Mouse (Mus musculus): ENCODE measurements around the gene Dlg2.

Gene Dlg2

DNA sequence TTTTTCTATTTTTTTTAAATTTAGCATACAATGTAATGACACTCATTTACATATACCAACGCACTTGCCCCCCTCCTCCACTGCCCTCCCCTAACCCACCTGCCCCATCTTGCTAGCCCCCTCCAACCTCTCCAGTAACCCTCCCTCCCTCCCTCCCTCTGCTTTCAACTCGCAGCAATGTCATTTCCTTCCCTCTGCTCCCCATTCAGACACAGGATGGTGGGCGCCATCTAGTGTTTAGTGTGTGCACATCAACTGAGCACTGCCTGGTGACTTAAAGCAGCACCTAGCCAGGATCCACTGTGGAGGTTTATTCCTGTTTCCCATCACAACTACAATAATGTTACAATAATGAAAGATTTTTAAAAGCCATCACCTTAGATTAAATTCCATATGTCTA, 1617.4 kb downstream of the Dlg2 start:
- DNase-seq (ENCODE audit: low read depth): peak; percentile 46

DNA sequence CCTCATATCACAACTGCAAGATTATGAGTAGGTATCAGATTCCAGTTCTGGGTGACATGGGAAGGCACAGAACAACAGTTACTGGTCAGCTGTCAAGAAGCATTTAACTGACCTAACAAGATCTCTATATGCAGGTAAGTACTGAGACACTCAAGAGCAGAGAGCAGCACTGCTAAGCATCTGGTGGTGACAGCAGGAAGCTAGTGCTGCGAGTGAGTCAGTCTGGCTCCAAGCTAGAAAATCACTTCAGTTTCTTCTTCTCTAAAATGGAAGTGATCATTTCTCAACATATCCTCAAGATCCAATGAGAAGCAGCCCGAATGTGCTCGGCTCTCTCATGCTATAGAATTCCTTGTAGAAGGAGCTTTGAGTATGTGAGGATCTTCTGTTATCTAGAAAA, 1618.7 kb downstream of the Dlg2 start:
- no peak for DNase-seq (ENCODE audit: low read depth)

DNA sequence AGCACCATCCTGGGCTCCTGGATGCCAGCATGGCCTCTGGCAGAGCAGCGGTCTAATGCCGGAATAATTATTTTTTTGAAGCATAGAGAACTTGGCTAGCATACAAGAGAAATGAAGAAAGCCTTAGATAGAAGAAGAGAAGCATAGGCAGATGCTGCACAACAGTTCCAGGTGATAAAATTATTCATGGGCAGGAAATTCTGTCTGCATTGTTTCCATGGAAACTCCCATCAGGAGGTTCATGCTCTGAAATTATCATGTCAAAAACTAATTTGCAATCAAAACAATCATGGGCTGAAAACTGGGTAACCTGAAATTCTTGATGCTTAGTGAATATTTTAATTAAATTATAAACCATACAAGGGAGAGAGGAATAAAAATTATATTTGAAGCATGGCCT, 1624.4 kb downstream of the Dlg2 start:
- DNase-seq (ENCODE audit: low read depth): no peak

GRCm38 (mm10) chr7:92102892-92103543, 1626.5 kb downstream of the Dlg2 start:
- peak; percentile 58 for DNase-seq (ENCODE audit: low read depth)

- peak; percentile 2 for DNase-seq (ENCODE audit: low read depth)
These were observed 1629.0 kb downstream of the Dlg2 start for GRCm38 (mm10) chr7:92105477-92105876.

GRCm38 (mm10) chr7:92105956-92106355, 1629.5 kb downstream of the Dlg2 start:
- no peak for DNase-seq (ENCODE audit: low read depth)

GRCm38 (mm10) chr7:92113065-92113464, 1636.6 kb downstream of the Dlg2 start:
- no peak for DNase-seq (ENCODE audit: low read depth)

- DNase-seq (ENCODE audit: low read depth): no peak
These were observed 1638.9 kb downstream of the Dlg2 start for GRCm38 (mm10) chr7:92115237-92115871.

DNA sequence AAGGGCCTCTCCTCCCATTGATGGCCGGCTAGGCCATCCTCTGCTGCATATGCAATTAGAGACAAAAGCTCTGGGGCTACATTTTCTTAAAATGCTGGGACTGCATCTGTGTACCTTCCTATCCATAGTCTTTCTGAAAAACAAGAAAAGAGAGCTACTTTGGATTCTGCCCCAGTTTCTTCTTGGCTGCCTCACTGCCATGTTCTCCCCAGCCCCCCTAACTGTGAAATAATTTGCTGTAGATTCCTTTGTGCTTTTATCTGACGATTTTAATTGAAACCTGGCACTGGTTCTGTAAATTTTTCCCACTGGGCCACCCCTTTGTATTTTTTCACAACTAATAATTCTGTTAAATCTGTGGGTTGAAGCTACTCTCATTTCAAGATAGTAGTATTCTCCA, 1646.8 kb downstream of the Dlg2 start:
- no peak for DNase-seq (ENCODE audit: low read depth)

DNA sequence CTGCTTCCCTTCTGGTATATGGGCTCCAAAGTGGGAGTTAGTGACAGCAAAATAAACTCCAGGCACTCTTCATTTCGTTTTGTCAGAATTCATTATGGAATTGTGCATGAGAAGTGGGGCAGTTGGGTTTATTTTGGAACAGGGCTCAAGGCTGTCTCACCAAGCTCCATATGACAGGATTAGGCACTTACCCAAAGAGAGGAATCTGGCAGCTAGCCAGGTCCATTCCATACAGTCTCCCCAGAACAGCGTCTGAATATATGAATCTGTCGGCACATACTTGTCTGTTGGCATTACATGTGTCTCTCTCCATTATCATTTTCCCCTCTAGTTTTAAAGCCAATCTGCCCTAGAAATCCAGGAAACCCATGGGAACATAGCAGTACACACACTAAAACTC, 1649.4 kb downstream of the Dlg2 start:
- no peak for DNase-seq (ENCODE audit: low read depth)

GRCm38 (mm10) chr7:92134301-92134700, 1657.8 kb downstream of the Dlg2 start:
- peak; percentile 32 for DNase-seq (ENCODE audit: low read depth)

- DNase-seq (ENCODE audit: low read depth): no peak
These were observed 1659.2 kb downstream of the Dlg2 start for GRCm38 (mm10) chr7:92135624-92136023.

DNA sequence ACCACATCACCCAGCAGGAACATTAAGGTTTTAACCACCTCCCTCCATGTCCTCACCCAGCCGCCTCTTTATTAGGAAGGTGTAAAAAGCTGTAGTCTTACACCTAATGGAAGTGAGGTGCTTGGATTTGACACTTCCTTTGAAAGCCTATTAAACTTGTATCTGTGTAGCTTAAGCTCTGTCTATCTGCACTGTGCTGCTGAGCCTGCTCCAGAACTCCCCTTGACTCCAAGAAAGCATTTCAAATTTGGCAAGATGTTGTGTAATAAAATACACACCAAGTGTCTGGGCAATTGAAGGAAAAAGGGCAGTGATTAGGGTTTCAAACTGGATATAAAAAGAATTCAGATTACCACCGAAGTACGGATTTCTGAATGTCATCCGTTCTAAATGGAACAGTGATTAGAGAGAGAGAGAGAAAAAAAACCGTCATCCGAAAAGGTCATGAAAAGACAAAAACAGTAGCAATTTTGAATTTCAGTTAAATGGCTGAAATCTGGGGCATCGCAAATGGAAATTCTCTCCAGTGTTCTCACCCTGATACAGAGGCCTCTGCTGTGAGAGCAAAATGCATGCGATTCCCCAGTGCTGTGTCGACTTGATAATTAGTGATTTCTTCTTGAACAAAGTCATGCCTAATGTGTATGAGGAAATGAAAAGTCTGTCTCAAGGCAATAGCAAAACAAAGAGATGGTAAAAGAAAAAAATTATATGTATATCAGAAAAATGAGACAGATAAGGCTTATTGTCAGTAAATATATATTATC, 1663.8 kb downstream of the Dlg2 start:
- no peak for DNase-seq (ENCODE audit: low read depth)

DNA sequence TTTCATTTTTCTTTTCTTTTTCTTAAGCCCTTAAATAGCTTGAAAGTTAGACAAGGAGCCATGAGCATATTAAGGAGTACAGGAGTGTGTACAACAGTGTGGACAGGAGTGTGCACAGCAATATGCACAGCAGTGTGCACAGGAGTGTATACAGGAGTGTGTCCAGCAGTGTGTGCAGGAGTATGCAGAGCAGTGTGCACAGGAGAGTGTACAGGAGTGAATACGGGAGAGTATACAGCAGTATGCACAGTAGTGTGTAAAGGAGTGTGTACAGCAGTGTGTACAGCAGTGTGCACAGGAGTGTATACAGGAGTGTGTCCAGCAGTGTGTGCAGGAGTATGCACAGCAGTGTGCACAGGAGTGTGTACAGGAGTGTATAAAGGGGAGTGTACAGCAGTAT, 1671.0 kb downstream of the Dlg2 start:
- DNase-seq (ENCODE audit: low read depth): no peak

DNA sequence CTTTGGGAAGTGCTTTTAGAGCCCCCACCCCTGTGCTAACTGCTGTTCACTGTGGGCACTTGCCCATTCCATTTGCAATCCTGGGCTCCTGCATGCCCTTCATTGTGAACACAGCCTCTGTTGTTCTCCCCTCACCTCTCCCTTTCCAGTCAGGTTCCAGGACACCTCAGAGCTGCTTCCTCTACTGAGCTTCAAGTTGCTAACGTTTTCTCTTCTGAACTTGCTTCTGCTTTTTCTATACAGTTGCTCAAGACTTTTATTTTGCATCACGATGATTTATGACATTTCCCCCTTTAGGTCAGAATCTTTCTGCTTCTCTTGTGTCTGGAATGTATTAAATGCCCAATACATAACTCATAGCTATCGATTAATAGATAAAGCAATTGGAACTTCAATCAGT, 1674.3 kb downstream of the Dlg2 start:
- no peak for DNase-seq (ENCODE audit: low read depth)

- DNase-seq (ENCODE audit: low read depth): no peak
These were observed 1678.1 kb downstream of the Dlg2 start for GRCm38 (mm10) chr7:92154603-92155002.

DNA sequence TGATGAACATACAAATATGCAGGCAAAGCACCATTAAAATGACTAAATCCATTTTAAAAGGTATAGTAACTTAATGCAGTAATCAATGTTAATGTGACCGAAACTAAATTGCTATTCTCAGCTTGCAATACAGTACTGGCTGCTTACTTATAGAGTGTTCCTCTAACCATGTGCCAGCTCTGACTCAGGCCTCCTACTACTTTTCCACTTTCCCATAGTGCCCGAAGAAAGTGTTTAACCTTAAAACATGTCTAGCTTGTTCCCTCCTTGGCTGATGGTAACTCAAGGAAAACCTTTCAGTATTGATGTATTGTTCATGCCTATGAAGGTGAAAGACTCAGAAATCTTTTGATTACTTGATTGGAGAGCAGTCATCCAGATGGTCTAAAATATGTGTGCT, 1686.7 kb downstream of the Dlg2 start:
- no peak for DNase-seq (ENCODE audit: low read depth)

DNA sequence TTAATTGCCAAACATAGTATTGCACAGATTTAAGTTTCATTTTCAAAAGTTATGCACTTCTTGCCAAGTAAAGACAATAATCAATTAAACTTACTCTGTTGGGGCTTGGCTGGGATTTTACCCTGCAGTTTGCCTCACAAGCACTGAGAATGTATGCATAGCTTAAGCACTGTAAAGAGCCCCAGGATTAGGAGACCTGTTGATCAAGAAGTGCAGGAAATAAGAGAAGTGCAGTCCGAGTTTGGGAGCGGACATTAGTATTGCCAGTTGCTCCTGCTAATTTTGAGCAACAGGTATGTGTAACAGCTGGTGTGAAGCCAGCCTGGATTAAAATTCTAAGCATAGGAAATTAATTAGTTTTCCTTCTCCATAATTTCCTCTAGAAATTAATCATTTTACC, 1687.8 kb downstream of the Dlg2 start:
- DNase-seq (ENCODE audit: low read depth): no peak

DNA sequence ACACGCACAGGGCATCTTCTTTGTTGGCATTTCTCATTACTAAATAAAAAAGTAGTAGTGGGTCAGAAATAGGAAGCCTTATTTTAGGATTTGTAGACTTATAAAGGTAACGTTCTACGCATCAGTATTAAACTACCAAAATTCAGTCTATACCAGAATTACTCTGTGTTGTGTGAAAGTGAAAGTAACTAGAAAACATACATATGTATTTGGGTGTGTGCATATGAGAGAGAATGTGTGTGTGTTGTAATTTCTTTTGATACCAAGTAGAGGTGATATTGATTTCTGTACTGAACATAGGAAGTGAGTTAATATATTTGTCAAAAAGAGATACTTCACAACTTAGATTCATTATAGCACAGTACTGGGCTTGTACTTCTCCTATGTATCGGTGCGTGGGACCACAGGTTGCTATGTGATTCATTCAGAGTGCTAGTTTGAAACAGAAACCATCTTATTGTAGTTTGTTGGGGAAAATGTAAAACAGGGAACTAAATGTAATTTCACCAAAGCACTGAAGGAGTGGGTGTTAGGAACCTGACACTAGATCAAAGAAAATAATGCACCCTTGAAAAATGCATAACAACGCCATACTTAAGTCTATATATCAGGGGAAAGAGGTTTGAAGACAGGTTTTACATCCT, 1688.5 kb downstream of the Dlg2 start:
- no peak for DNase-seq (ENCODE audit: low read depth)

GRCm38 (mm10) chr7:92180029-92180428, 1703.6 kb downstream of the Dlg2 start:
- no peak for DNase-seq (ENCODE audit: low read depth)

- DNase-seq (ENCODE audit: low read depth): no peak
These were observed 1704.4 kb downstream of the Dlg2 start for GRCm38 (mm10) chr7:92180591-92181587.
